8 mouse cellular contexts compared by ENCODE assay signal in genomic region chr7:141481498-141482401, GRCm38 (mm10). TPM values are rescaled to one million over a fixed set of nuclear protein-coding genes. Genes with fewer than 3 reads are reported as not detected.
DNase-seq lines count a peak whose midpoint lies in the region; ATAC-seq and TF ChIP-seq lines count a peak whose summit lies in the region.

No protein-coding gene starts in this region.

- H3K4me1 ChIP-seq in heart, postnatal 0 days (ENCODE audit: control insufficient read depth, insufficient read depth): peaks cover 38% of the 10 kb centered on the region
- peaks cover 26% of the 10 kb centered on the region for H3K4me1 ChIP-seq in stomach, embryonic 14.5 days (ENCODE audit: control insufficient read depth, insufficient read depth, low read length)

- intact Hi-C loops in left cerebral cortex, postnatal 36 days (cut with DNase I): loop anchor here (2.0 to 5.0 kb wide), 2 partner anchors 43 to 186 kb away; no protein-coding TSS in a partner anchor

- H3K36me3 ChIP-seq in heart, postnatal 0 days (replicated peaks; ENCODE audit: control insufficient read depth, insufficient read depth, low read length): 0 out of 2 replicates have a peak, but pooled peaks cover 7% of the 10 kb centered on the region
- H3K36me3 ChIP-seq in stomach, embryonic 14.5 days (ENCODE audit: control insufficient read depth, insufficient read depth, low read length): no peaks in the 10 kb centered on the region

- TF ChIP-seq EP300 in heart, postnatal 0 days (IDR thresholded peaks at IDR 0.05; ENCODE audit: low read depth): no peak

- H3K27ac ChIP-seq in heart, postnatal 0 days (ENCODE audit: low read depth): no peak overlapping the region
- H3K27ac ChIP-seq in stomach, embryonic 14.5 days (ENCODE audit: low read length): no peak overlapping the region

- H3K4me3 ChIP-seq in heart, postnatal 0 days (ENCODE audit: low read depth, low read length): peak overlapping the region; percentile 52
- H3K4me3 ChIP-seq in stomach, embryonic 14.5 days (ENCODE audit: low read depth, low read length): peak overlapping the region; percentile 40

- TF ChIP-seq CTCF in heart, postnatal 0 days (IDR thresholded peaks at IDR 0.05; ENCODE audit: low read depth): peak; percentile 39

- peak; percentile 24; the same call in 1 of the 2 replicates for ATAC-seq in frontal cortex, adult (ENCODE audit: low TSS enrichment)
- ATAC-seq in heart, postnatal 0 days (ENCODE audit: insufficient read depth, low read depth): 0 out of 2 replicates have a peak, but pooled peaks have one; percentile 22
- ATAC-seq in megakaryocyte-erythroid progenitor cell, adult 5-6 weeks (replicated peaks; ENCODE audit: low FRiP score, low TSS enrichment, poor library complexity, severe bottlenecking): 0 out of 2 replicates have a peak, but pooled peaks have one; percentile 18
- ATAC-seq in stomach, embryonic 14.5 days (ENCODE audit: insufficient number of reproducible peaks, insufficient read depth, low FRiP score, low read depth): no peak

- peak overlapping the region; percentile 98 for H3K4me2 ChIP-seq in heart, postnatal 0 days (ENCODE audit: low read depth, low read length)
- H3K4me2 ChIP-seq in stomach, embryonic 14.5 days (replicated peaks; ENCODE audit: low read depth, low read length): peak overlapping the region; percentile 89

- H3K9ac ChIP-seq in heart, postnatal 0 days (replicated peaks; ENCODE audit: low read depth, low read length): peak overlapping the region; percentile 45; the same call in 1 of the 2 replicates
- peak overlapping the region; percentile 25; the same call in 1 of the 2 replicates for H3K9ac ChIP-seq in stomach, embryonic 14.5 days (replicated peaks; ENCODE audit: low read depth, low read length)

- H3K27me3 ChIP-seq in heart, postnatal 0 days (ENCODE audit: control insufficient read depth, insufficient read depth, low read length): no peaks in the 10 kb centered on the region; the same call in 1 of the 2 replicates
- 0 out of 2 replicates have a peak, but pooled peaks cover 3% of the 10 kb centered on the region for H3K27me3 ChIP-seq in stomach, embryonic 14.5 days (ENCODE audit: control insufficient read depth, insufficient read depth, low read length)

- DNase-seq in frontal cortex, postnatal 25 days (ENCODE audit: low spot score in 2 of 2): no peak
- peak; percentile 74 for DNase-seq in Muller cell, postnatal 12 days (ENCODE audit: inconsistent ontology term)
- peak; percentile 78 for DNase-seq in embryo, embryonic 9.5 days (ENCODE audit: extremely low spot score)
- no peak for DNase-seq in heart, postnatal 0 days (ENCODE audit: low spot score)
- peak; percentile 51 to 67 for DNase-seq in left cerebral cortex, postnatal 36 days (ENCODE audit: low spot score in 2 of 2)

- H3K9me3 ChIP-seq in heart, postnatal 0 days (replicated peaks; ENCODE audit: control insufficient read depth, low read length): no peaks in the 10 kb centered on the region
- H3K9me3 ChIP-seq in stomach, embryonic 14.5 days (ENCODE audit: control insufficient read depth, low read depth, low read length): no peaks in the 10 kb centered on the region

- under 1% methylated on average over 72 of the region's 81 CpGs for WGBS in heart, postnatal 0 days
- WGBS in stomach, embryonic 14.5 days: 1% methylated on average over 80 of the region's 81 CpGs

RNA-seq across cellular contexts. Expression of gene Tspan4, which starts 6.7 kb away (rescaled TPM):
- total RNA-seq in heart, postnatal 0 days (2014; rRNA removed; ENCODE audit: low replicate concordance): 84.2 and 87.8 TPM in 2 replicates
- polyA plus RNA-seq in heart, postnatal 0 days (2015; fragmentation: Nextera tagmentation; extraction: Ambion mirVana): 72.2 and 72.3 TPM in 2 replicates
- 10 to 100 TPM; 14.2 to 20.0 TPM for total RNA-seq in left cerebral cortex, postnatal 36 days (2021)
- total RNA-seq in megakaryocyte-erythroid progenitor cell, adult 5-6 weeks (2014; fragmentation: Nextera tagmentation): 31.6 and 38.2 TPM in 2 replicates
- 26.0 and 33.9 TPM in 2 replicates for total RNA-seq in megakaryocyte-erythroid progenitor cell, adult 5-6 weeks (2017)
- 72.1 and 76.7 TPM in 2 replicates for polyA plus RNA-seq in stomach, embryonic 14.5 days (2014; fragmentation: Nextera tagmentation; extraction: Ambion mirVana)

RNA-seq across cellular contexts. Expression of gene Polr2l, which starts 6.8 kb away (rescaled TPM):
- total RNA-seq in heart, postnatal 0 days (2014; rRNA removed; ENCODE audit: low replicate concordance): 17.4 and 32.3 TPM in 2 replicates
- 77.6 and 81.3 TPM in 2 replicates for polyA plus RNA-seq in heart, postnatal 0 days (2015; fragmentation: Nextera tagmentation; extraction: Ambion mirVana)
- total RNA-seq in left cerebral cortex, postnatal 36 days (2021): 10 to 100 TPM; 38.0 to 40.1 TPM
- total RNA-seq in megakaryocyte-erythroid progenitor cell, adult 5-6 weeks (2014; fragmentation: Nextera tagmentation): 77.2 and 78.1 TPM in 2 replicates
- total RNA-seq in megakaryocyte-erythroid progenitor cell, adult 5-6 weeks (2017): 53.3 and 54.9 TPM in 2 replicates
- 65.1 and 72.3 TPM in 2 replicates for polyA plus RNA-seq in stomach, embryonic 14.5 days (2014; fragmentation: Nextera tagmentation; extraction: Ambion mirVana)

RNA-seq across cellular contexts. Expression of gene Cd151, which starts 14.6 kb away (rescaled TPM):
- total RNA-seq in heart, postnatal 0 days (2014; rRNA removed; ENCODE audit: low replicate concordance): 288 and 323 TPM in 2 replicates
- 37.8 and 39.7 TPM in 2 replicates for polyA plus RNA-seq in heart, postnatal 0 days (2015; fragmentation: Nextera tagmentation; extraction: Ambion mirVana)
- total RNA-seq in left cerebral cortex, postnatal 36 days (2021): 10 to 100 TPM; 30.9 to 35.4 TPM
- total RNA-seq in megakaryocyte-erythroid progenitor cell, adult 5-6 weeks (2014; fragmentation: Nextera tagmentation): 20.2 and 24.2 TPM in 2 replicates
- 13.2 and 17.6 TPM in 2 replicates for total RNA-seq in megakaryocyte-erythroid progenitor cell, adult 5-6 weeks (2017)
- polyA plus RNA-seq in stomach, embryonic 14.5 days (2014; fragmentation: Nextera tagmentation; extraction: Ambion mirVana): 87.0 and 94.0 TPM in 2 replicates

RNA-seq across cellular contexts. Expression of gene Cracr2b, which starts 20.9 kb away (rescaled TPM):
- 6.2 and 134 TPM in 2 replicates for total RNA-seq in heart, postnatal 0 days (2014; rRNA removed; ENCODE audit: low replicate concordance)
- polyA plus RNA-seq in heart, postnatal 0 days (2015; fragmentation: Nextera tagmentation; extraction: Ambion mirVana): 23.9 and 24.2 TPM in 2 replicates
- 1 to 10 TPM; 3.0 to 3.5 TPM for total RNA-seq in left cerebral cortex, postnatal 36 days (2021)
- total RNA-seq in megakaryocyte-erythroid progenitor cell, adult 5-6 weeks (2014; fragmentation: Nextera tagmentation): not detected in 2 replicates
- 0.23 TPM in 1 of 2 replicates, not detected in the other for total RNA-seq in megakaryocyte-erythroid progenitor cell, adult 5-6 weeks (2017)
- polyA plus RNA-seq in stomach, embryonic 14.5 days (2014; fragmentation: Nextera tagmentation; extraction: Ambion mirVana): 15.5 and 20.2 TPM in 2 replicates

RNA-seq across cellular contexts. Expression of gene Pnpla2, which starts 26.8 kb away (rescaled TPM):
- 47.9 and 63.8 TPM in 2 replicates for total RNA-seq in heart, postnatal 0 days (2014; rRNA removed; ENCODE audit: low replicate concordance)
- 157 and 159 TPM in 2 replicates for polyA plus RNA-seq in heart, postnatal 0 days (2015; fragmentation: Nextera tagmentation; extraction: Ambion mirVana)
- total RNA-seq in left cerebral cortex, postnatal 36 days (2021): 10 to 100 TPM; 28.0 to 31.7 TPM
- 29.7 and 32.6 TPM in 2 replicates for total RNA-seq in megakaryocyte-erythroid progenitor cell, adult 5-6 weeks (2014; fragmentation: Nextera tagmentation)
- 7.1 and 17.8 TPM in 2 replicates for total RNA-seq in megakaryocyte-erythroid progenitor cell, adult 5-6 weeks (2017)
- polyA plus RNA-seq in stomach, embryonic 14.5 days (2014; fragmentation: Nextera tagmentation; extraction: Ambion mirVana): 21.7 and 26.0 TPM in 2 replicates

Comparison
In these comparisons a context has a peak if more than half of its experiments do, and no peak if none do; other contexts are left out.
1. DNase-seq: peak in Muller cell, postnatal 12 days (single experiment), embryo, embryonic 9.5 days (single experiment) and left cerebral cortex, postnatal 36 days (2 of 2); none in frontal cortex, postnatal 25 days (0 of 2) and heart, postnatal 0 days (single experiment).